Mouse (Mus musculus): ENCODE data around the gene Tmem150a. TPM values are rescaled to one million over a fixed set of nuclear protein-coding genes. Genes with fewer than 3 reads are reported as not detected.
A peak's percentile ranks its signal among the peaks of the same experiment; 100 is the strongest.

Gene Tmem150a
- total RNA-seq, 2 experiments from 2014 or later = 22.4 to 24.2 TPM

GRCm38 (mm10) chr6:72350214-72350613 lies 5.0 kb upstream of the Tmem150a start:
- no peak for DNase-seq (ENCODE audit: low spot score)

- no peak for DNase-seq (ENCODE audit: low spot score)
Measured at GRCm38 (mm10) chr6:72352636-72353405, 2.4 kb upstream of the Tmem150a start.

- no peak for DNase-seq (ENCODE audit: low spot score)
Measured at GRCm38 (mm10) chr6:72354025-72354424, 1.2 kb upstream of the Tmem150a start.

- no peak for DNase-seq (ENCODE audit: low spot score)
Measured at GRCm38 (mm10) chr6:72356001-72356532, 820 bp downstream of the Tmem150a start.

GRCm38 (mm10) chr6:72357164-72358079 lies 2.2 kb downstream of the Tmem150a start:
- no peak for DNase-seq (ENCODE audit: low spot score)

- no peak for DNase-seq (ENCODE audit: low spot score)
Measured at GRCm38 (mm10) chr6:72358086-72358764, 3.0 kb downstream of the Tmem150a start.

GRCm38 (mm10) chr6:72359343-72359742 lies 4.1 kb downstream of the Tmem150a start:
- no peak for DNase-seq (ENCODE audit: low spot score)

GRCm38 (mm10) chr6:72359891-72360598 lies 4.8 kb downstream of the Tmem150a start:
- no peak for DNase-seq (ENCODE audit: low spot score)

GRCm38 (mm10) chr6:72360599-72360935 lies 5.3 kb downstream of the Tmem150a start:
- no peak for DNase-seq (ENCODE audit: low spot score)

GRCm38 (mm10) chr6:72361121-72361551 lies 5.9 kb downstream of the Tmem150a start:
- DNase-seq (ENCODE audit: low spot score) = no peak

- peak; percentile 98 for DNase-seq (ENCODE audit: low spot score)
Measured at GRCm38 (mm10) chr6:72362132-72363028, 7.1 kb downstream of the Tmem150a start.

- DNase-seq (ENCODE audit: low spot score) = no peak
Measured at GRCm38 (mm10) chr6:72364009-72364408, 8.8 kb downstream of the Tmem150a start.

GRCm38 (mm10) chr6:72364985-72365384 lies 9.7 kb downstream of the Tmem150a start:
- no peak for DNase-seq (ENCODE audit: low spot score)

GRCm38 (mm10) chr6:72366304-72366703 lies 11.1 kb downstream of the Tmem150a start:
- DNase-seq (ENCODE audit: low spot score) = no peak

- DNase-seq (ENCODE audit: low spot score) = no peak
Measured at GRCm38 (mm10) chr6:72366844-72367443, 11.7 kb downstream of the Tmem150a start, which contains the start of gene Rnf181. Gene Rnf181 (minus strand): TSS chr6:72366956.

- DNase-seq (ENCODE audit: low spot score) = no peak
Measured at GRCm38 (mm10) chr6:72367460-72367974, 12.3 kb downstream of the Tmem150a start.

GRCm38 (mm10) chr6:72369557-72369956 lies 14.3 kb downstream of the Tmem150a start:
- no peak for DNase-seq (ENCODE audit: low spot score)

GRCm38 (mm10) chr6:72370091-72370490 lies 14.8 kb downstream of the Tmem150a start:
- no peak for DNase-seq (ENCODE audit: low spot score)

- no peak for DNase-seq (ENCODE audit: low spot score)
Measured at GRCm38 (mm10) chr6:72371147-72371546, 15.9 kb downstream of the Tmem150a start.

Data from gastrocnemius, adult 18-20 months (tissue).